Mouse (Mus musculus) liver (tissue): ENCODE results near the gene Rrbp1.

Source experiments
- DNase-seq: peaks from one replicate; pipeline ENCODE4 v3.0.0-alpha.2; 2020; ENCODE audit warnings: mixed read lengths

The Rrbp1 gene

GRCm38 (mm10) chr2:143914760-143915599 lies 96.1 kb downstream of the Rrbp1 start, which contains the start of gene Dstn:
TSS of gene Dstn (plus strand) at chr2:143915320.
- peak; percentile 96 for DNase-seq

- no peak for DNase-seq
Measured at GRCm38 (mm10) chr2:143914221-143914620, 96.8 kb downstream of the Rrbp1 start.

- no peak for DNase-seq
Measured at GRCm38 (mm10) chr2:143912199-143912598, 98.9 kb downstream of the Rrbp1 start.

GRCm38 (mm10) chr2:143909230-143909629 lies 101.8 kb downstream of the Rrbp1 start:
- no peak for DNase-seq

- no peak for DNase-seq
Measured at GRCm38 (mm10) chr2:143904896-143905295, 106.2 kb downstream of the Rrbp1 start.

GRCm38 (mm10) chr2:143903376-143904045 lies 107.6 kb downstream of the Rrbp1 start:
- no peak for DNase-seq

GRCm38 (mm10) chr2:143900821-143901351 lies 110.2 kb downstream of the Rrbp1 start:
- no peak for DNase-seq

- DNase-seq, result no peak
Measured at GRCm38 (mm10) chr2:143899470-143900220, 111.4 kb downstream of the Rrbp1 start.
